Mouse (Mus musculus) liver, embryonic 12.5 days (tissue): ENCODE results near the gene Cd40. TPM values are rescaled to one million over a fixed set of nuclear protein-coding genes. Genes with fewer than 3 reads are reported as not detected.

ENCODE experiments used
- ATAC-seq: fragments of 200-750 bp; cut with Nextera tagmentation; 2 replicates; pipeline ENCODE4 v1.8.0; 2017; ENCODE audit warnings: moderate number of reproducible peaks, mild to moderate bottlenecking, moderate library complexity
- H3K27ac ChIP-seq: fragments of 300-500 bp; sonication (generic); 2 replicates; pipeline ENCODE4 v1.5.1; 2016; ENCODE audit warnings: mild to moderate bottlenecking
- H3K27me3 ChIP-seq: fragments of 300-500 bp; sonication (generic); replicated peaks from 2 replicates; pipeline ENCODE4 v1.6.1; 2016; ENCODE audit warnings: mild to moderate bottlenecking, moderate library complexity
- H3K36me3 ChIP-seq: fragments of 300-500 bp; sonication (generic); 2 replicates; pipeline ENCODE4 v1.6.1; 2016; ENCODE audit warnings: mild to moderate bottlenecking, moderate library complexity
- H3K4me1 ChIP-seq: fragments of 300-500 bp; sonication (generic); 2 replicates; pipeline ENCODE4 v1.6.1; 2016
- H3K4me2 ChIP-seq: fragments of 300-500 bp; sonication (generic); 2 replicates; pipeline ENCODE4 v1.6.1; 2016; ENCODE audit warnings: mild to moderate bottlenecking, moderate library complexity
- H3K4me3 ChIP-seq: fragments of 300-500 bp; sonication (generic); 2 replicates; pipeline ENCODE4 v1.5.1; 2016; ENCODE audit warnings: mild to moderate bottlenecking, moderate library complexity
- H3K9ac ChIP-seq: fragments of 300-500 bp; sonication (generic); 2 replicates; pipeline ENCODE4 v1.6.1; 2016; ENCODE audit warnings: mild to moderate bottlenecking, moderate library complexity
- H3K9me3 ChIP-seq: fragments of 300-500 bp; sonication (generic); replicated peaks from 2 replicates; pipeline ENCODE4 v1.6.1; 2016; ENCODE audit warnings: mild to moderate bottlenecking, moderate library complexity
- WGBS: fragments of 180-500 bp; shearing (Covaris S2); methylation state at CpG from one replicate; pipeline ENCODE4 v1.1.7; 2016; ENCODE audit not compliant: insufficient replicate concordance; 5-methylcytosine and 5-hydroxymethylcytosine counted together
- polyA plus RNA-seq: library from polyadenylated mRNA; unstranded; fragments of >200 nt; fragmentation: Nextera tagmentation; extraction: Ambion mirVana; gene quantifications from 2 replicates; pipeline ENCODE4 v1.2.1, GENCODE M21; 2016

Cd40 gene
- polyA plus RNA-seq, 1 experiment from 2014 or later = 3.9 TPM

GRCm38 (mm10) chr2:165113733-165114132, 58.3 kb downstream of the Cd40 start:
- ATAC-seq = no peak
- WGBS = 20% methylated on average over 11 of the region's 11 CpGs
- 0 out of 2 replicates have a peak, but pooled peaks cover 3% of the 10 kb centered on the region for H3K4me1 ChIP-seq

GRCm38 (mm10) chr2:165120765-165121164, 65.3 kb downstream of the Cd40 start:
- no peaks in the 10 kb centered on the region for H3K4me1 ChIP-seq
- WGBS = 69% methylated on average over 9 of the region's 9 CpGs
- H3K27me3 ChIP-seq = peaks cover 62% of the 10 kb centered on the region

More at GRCm38 (mm10) chr2:165113733-165114132, 58.3 kb downstream of the Cd40 start:
- Histone ChIP-seq H3K4me2 (no peak overlapping the region), H3K9ac (no peak overlapping the region), H3K36me3 (no peaks in the 10 kb centered on the region), H3K27me3 (peaks cover 100% of the 10 kb centered on the region), H3K4me3 (no peak overlapping the region), H3K9me3 (no peaks in the 10 kb centered on the region), H3K27ac (no peak overlapping the region)

GRCm38 (mm10) chr2:165121206-165121840, 65.9 kb downstream of the Cd40 start:
- Histone ChIP-seq H3K27me3 (peaks cover 61% of the 10 kb centered on the region), H3K4me1 (no peaks in the 10 kb centered on the region), H3K27ac (no peak overlapping the region), H3K36me3 (no peaks in the 10 kb centered on the region), H3K9ac (no peak overlapping the region), H3K4me2 (no peak overlapping the region), H3K9me3 (no peaks in the 10 kb centered on the region), H3K4me3 (no peak overlapping the region)
- no peak for ATAC-seq
- WGBS = 24% methylated on average over 10 of the region's 10 CpGs

More at GRCm38 (mm10) chr2:165120765-165121164, 65.3 kb downstream of the Cd40 start:
- ATAC-seq = no peak
- Histone ChIP-seq H3K9ac (no peak overlapping the region), H3K36me3 (no peaks in the 10 kb centered on the region), H3K4me2 (no peak overlapping the region), H3K4me3 (no peak overlapping the region), H3K9me3 (no peaks in the 10 kb centered on the region), H3K27ac (no peak overlapping the region)

Other genes starting within 250 kb of the Cd40 start
- 8.9 and 9.1 TPM in 2 replicates for gene Zswim1, start 232.9 kb upstream of the Cd40 start, polyA plus RNA-seq
- not detected in 2 replicates for gene Spata25, start 227.1 kb upstream of the Cd40 start, polyA plus RNA-seq
- gene Ctsa, start 222.8 kb upstream of the Cd40 start, polyA plus RNA-seq = 66.7 and 69.3 TPM in 2 replicates
- 2.1 and 2.2 TPM in 2 replicates for gene Neurl2, start 222.2 kb upstream of the Cd40 start, polyA plus RNA-seq
- gene Pltp, start 197.9 kb upstream of the Cd40 start, polyA plus RNA-seq = 8.4 and 8.7 TPM in 2 replicates
- 48.6 and 51.5 TPM in 2 replicates for gene Pcif1, start 176.3 kb upstream of the Cd40 start, polyA plus RNA-seq
- gene Zfp335, start 143.9 kb upstream of the Cd40 start, polyA plus RNA-seq = 10.5 and 11.2 TPM in 2 replicates
- gene Mmp9, start 114.8 kb upstream of the Cd40 start, polyA plus RNA-seq = 1.9 TPM in 2 replicates
- 0.50 and 0.63 TPM in 2 replicates for gene Slc12a5, start 94.8 kb upstream of the Cd40 start, polyA plus RNA-seq
- gene Ncoa5, start 20.8 kb upstream of the Cd40 start, polyA plus RNA-seq = 33.2 and 34.4 TPM in 2 replicates
- not detected in 2 replicates for gene 1700025C18Rik, start 35.1 kb downstream of the Cd40 start, polyA plus RNA-seq
- 0.04 and 0.07 TPM in 2 replicates for gene Cdh22, start 179.2 kb downstream of the Cd40 start, polyA plus RNA-seq
- 41.6 and 46.2 TPM in 2 replicates for gene Slc35c2, start 232.2 kb downstream of the Cd40 start, polyA plus RNA-seq